Mouse (Mus musculus) heart, adult 8-10 months (tissue): ENCODE measurements around the gene Ppm1h. TPM values are rescaled to one million over a fixed set of nuclear protein-coding genes. Genes with fewer than 3 reads are reported as not detected.

Experiments used
- DNase-seq: peaks from one replicate; pipeline ENCODE4 v3.0.0; 2022; ENCODE audit warnings: low spot score
- total RNA-seq, 4 experiments: library from RNA; stranded (reverse); gene quantifications; 2 replicates each; pipeline ENCODE4 v1.2.4; 2022

Ppm1h gene
- total RNA-seq: 1 to 10 TPM; 6.8 to 9.4 (median 7.2) TPM

DNA sequence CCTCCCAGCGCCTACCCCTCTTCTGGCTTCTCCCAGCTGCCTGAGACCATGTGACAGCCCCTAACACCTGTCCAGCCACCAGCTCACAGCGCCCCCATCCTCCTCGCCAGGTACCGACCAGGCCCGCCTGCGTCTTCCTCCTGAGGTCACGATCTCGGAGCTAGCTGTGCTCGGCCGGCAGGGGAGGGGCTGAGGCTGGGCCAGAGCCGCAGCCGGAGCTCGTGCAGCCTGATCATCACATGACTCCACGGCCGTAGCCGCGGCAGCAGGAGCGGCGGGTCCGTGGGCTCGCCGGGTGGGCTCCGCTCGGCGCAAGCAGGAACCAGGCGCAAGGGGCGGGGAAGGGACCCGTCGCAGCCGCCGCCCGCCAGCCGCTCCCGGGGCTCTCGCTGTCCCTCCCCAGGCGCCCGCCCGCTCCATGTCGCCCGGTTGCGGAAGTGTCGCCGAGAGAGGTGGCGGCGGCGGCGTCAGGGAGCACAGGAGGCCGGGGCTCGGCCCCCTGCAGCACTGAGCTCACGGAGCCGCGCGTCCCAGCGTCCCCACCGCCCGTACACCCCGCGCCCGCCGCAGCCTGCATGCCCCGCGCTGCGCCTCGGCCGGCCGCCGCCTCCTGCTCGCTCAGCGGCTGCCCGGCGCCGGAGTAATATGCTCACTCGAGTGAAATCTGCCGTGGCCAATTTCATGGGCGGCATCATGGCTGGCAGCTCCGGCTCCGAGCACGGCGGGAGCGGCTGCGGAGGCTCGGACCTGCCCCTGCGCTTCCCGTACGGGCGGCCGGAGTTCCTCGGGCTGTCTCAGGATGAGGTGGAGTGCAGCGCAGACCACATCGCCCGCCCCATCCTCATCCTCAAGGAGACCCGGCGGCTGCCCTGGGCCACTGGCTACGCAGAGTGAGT is at the start of gene Ppm1h:
Gene Ppm1h (plus strand): TSS at position 222 of the 896 bp plus-strand sequence.
- peak; percentile 71 for DNase-seq

DNA sequence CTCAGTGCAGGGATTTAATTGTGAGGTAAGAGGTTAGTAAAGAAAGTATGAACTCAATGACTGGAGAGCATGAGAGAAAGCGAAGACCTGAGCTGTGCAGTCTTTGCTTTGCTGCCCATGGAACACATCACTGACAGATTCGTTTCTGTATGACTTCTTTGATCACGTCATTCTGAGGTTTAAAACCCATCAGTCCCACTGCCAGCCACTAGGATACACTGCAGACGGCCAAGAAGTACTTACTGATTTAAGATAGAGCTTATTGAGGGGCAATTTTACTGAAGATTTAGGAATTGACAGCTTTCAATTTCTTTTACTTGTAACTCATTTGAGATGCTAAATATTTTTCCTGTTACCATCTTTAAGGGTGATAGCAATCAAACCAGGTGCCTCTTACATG is 49.6 kb upstream of the Ppm1h start:
- no peak for DNase-seq

DNA sequence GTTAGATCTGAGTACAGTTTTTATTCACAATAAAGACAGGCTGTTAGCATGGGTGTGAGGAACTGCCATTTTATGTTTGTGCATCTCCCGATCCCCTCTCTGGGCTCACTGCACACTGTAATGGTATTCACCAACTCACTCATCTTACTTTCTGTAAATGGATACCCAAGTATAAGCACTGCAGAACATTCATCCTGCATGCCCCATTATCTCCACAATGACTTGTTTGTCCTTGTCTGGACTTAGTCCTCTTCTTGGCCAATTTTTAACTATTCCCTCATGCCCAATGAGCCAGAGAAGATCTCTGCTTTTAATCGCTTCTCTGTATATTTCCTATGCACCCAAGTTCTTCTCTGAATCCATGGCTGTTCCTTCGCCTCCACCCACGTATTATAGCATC is 38.7 kb upstream of the Ppm1h start:
- no peak for DNase-seq

DNA sequence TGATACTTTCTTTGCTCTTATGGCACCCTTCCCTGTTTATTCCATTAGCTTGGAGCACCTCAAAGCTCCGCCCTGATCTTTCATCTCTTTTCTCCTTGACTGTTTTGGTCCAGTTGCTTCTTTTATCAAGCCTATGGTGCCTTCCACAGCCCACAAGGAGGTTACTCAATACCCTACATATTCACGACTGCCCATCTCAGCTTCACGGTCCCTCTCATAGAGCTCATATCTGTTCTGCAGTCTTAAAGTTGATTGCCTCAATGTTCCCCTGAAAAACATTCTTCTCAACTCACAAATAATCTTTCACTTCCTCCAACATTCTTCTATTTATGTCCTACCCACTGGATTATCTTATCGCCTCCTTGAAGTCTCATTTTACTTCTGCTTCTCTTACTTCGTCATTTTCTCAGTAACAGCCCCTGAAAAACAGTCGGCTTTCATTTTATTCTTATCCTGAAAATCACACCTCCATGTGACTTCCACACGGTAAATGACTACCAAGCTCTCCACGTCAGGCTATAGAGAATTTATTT is 37.2 kb upstream of the Ppm1h start:
- DNase-seq: no peak

DNA sequence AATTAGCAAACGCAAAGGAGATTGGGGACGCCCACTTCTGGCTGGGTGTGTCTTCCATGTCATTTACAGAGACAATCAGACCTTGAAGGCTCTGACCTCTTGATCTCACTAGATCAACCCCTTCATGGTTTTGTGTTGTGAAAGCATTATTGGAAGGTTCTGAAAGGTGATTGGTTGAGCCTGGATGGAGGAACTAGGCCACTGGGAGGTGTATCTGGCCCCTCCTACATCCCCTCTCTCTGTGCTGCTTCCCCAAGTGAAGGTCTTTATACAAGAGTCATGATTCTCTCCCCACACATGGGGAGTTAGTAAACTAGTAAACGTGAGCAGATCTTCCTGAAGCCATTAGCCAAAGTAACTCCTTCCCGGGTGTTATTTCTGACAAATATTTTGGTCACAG is 36.4 kb upstream of the Ppm1h start:
- DNase-seq: no peak

DNA sequence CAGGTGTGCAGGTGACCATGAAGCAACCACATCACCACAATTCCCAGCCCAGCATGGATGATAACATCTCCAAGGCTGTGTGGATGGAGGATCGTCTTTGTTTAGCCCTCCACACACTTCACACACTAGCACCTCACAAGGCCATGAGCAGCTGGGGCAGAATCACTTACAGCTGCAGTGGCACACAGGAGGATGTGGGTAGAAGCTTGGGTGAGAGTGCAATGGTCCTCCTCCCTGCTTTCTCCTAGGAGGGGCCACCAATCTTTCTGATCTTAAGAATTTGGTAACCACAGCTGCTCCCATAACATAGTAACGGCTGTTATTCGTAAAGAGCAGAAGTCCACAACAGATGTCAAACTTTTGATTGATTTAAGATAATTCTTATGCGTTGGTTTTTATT is 26.6 kb upstream of the Ppm1h start:
- no peak for DNase-seq

DNA sequence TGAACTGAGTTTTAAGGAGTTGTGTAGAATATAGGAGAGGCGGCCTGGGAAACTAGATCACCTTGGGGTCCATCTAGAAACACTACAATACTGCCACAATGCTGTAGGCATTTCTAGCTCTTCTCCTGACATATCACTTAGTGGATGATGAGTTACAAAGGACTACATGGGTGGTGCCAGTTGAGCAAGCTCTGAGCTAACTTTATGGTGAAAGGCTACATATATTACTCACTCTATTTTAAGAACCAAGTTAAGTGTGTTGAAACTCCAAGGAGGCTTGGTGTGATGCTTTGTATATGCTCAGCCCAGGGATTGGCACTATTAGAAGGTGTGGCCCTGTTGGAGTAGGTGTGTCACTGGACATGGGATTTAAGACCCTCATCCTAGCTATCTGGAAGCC is 26.0 kb upstream of the Ppm1h start:
- no peak for DNase-seq

DNA sequence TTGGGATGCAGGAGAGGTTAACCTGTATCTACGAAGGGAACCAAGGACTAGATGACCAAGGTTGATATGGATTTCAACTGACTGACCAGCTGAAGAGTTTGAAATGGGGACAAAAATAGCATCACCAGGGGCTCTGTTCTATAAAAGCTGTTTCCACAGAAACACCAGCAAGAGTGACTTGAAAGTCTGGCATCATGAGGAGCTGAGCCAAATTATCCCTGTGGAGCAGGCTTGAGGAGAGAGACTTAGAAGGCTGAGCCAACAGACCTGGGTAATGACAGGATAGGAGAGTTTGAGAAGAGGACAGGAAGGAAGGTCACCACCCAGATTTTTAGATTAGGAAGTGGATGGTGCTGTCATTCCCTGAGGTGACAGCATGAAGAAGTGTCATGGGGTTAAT is 12.9 kb upstream of the Ppm1h start:
- no peak for DNase-seq

DNA sequence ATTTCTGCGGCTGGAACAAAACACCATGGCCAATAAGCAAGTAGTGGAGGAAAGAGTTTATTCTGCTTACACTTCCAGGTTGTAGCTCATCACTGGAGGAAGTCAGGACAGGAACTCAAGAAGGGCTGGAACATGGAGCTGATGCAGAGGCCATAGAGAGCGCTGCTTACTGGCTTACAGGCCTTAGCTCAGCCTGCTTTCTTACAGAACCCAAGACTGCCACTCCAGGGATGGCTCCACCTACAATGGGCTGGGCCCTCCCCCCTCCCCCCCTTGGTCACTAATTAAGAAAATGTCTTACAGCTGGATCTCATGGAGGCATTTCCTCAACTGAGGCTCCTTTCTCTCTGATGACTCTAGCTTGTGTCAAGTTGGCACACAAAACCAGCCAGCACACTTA is 7.3 kb upstream of the Ppm1h start:
- DNase-seq: no peak

DNA sequence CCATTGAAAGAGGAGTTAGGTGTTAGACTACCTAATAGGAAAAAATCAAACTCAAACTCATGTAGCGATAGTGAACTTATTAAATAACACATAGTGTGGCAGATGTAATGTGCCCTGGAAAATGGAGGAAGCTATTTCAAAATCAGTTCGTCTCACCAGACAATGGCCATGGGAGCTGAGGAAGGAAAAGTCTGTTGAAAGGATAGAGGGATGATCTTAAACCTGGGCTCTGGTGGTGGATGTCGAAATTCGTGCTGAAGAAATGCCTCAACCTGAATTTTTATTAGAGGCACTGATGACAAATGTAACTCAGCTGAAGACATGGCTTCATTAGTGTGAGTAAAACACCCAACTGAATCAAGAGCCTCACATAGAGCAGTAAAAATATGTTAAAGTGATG is 6.5 kb upstream of the Ppm1h start:
- no peak for DNase-seq

DNA sequence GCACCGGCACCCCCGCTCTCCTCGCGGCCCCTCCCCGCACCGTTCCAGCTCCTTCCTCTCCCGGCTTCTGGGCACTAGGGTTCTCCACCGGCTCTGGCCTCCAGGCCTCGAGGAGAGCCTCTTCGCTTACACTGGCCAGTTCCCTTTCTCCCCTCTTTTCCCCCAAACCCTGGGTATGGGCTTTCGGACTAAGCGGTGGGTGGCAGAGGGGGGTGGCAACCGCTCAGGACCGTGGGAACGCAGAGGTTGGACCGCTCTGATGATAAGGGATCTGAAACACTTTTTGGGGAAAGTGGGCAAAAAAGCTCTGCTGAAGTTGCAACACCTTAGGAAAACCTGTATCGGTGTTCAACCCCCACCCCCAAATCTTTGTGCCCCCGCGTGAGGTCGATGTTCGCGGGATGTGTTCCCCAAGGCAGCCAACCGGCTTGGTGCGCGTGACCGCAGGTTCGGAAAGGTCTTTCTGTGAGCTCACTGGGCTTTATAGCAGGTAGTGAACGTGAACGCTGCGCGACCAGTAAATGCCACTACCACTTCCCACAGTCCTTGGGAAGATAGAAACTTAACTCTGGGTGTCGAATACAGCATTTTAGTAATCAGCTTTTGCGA is 979 bp downstream of the Ppm1h start:
- DNase-seq: peak; percentile 49

DNA sequence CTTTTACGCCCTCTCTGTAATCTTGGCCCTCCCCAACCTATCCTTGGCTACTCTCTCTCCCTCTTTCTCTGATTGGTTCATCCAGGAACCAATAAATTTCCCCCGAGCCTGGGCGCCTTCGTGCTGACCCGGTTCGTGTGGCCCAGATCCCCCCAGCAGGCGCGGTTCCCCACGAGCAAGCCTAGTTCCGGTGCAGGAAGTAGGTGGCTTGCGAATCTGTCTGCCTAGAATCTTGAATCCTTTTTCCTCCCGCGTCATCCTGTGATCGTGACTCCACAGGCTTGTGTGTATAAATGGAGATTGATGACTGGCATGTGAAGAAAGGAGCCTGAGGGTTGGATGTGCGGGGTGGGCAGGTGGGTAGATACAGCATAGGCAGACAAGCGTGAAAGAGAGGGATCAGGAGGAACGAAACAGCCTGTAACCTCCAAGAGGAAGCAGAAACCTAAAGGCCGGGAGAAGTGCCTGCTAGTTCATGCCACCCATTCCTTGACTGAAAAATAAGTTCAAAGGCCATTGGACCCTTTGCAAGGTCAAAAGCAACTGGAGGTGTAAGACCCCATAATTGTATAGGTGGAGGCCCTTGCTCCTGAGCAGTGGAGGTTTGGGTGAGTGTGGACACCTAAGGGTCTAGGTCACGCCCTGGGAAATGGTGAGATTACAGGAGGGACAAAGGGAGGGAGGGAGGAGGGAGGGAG is 2.0 kb downstream of the Ppm1h start:
- DNase-seq: peak; percentile 15

DNA sequence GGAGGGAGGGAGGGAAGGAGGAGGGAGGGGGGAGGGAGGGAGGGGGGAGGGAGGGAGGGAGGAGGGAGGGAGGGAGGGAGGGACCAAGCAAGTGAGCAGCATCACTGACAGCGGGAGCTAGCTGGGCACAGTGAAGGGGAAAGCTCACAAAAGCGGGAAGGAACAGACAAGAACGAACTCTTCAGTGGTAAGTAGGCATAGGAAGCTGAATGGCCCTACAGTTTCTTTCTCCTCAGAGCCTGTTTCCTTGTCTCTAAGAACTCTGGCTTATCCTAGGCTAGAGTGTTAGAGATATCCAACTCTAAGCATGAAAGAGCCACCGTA is 2.5 kb downstream of the Ppm1h start:
- DNase-seq: no peak

DNA sequence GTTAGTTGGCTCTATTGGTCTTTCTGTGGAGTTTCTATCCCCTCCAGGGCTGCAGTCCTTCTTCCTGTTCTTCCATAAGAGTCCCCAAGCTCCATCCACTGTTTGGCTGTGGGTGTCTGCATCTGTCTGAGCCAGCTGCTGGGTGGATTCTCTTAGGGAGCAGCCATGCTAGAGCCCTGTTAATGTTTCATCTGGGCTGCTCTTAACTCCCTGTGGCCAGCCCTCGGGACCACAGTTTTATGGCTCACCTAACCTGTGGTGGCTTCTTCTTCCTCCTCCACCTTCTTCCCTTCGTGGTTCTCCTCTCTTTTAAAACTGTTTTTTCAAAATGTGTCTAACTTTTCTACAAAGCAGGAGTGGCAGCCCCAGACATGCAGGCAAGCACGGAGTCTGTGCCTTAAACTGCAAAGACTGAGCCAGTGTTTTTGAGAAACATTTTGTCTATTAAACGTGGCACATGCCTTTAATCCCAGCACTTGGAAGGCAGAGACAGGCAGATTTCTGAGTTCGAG is 5.3 kb downstream of the Ppm1h start:
- DNase-seq: no peak

DNA sequence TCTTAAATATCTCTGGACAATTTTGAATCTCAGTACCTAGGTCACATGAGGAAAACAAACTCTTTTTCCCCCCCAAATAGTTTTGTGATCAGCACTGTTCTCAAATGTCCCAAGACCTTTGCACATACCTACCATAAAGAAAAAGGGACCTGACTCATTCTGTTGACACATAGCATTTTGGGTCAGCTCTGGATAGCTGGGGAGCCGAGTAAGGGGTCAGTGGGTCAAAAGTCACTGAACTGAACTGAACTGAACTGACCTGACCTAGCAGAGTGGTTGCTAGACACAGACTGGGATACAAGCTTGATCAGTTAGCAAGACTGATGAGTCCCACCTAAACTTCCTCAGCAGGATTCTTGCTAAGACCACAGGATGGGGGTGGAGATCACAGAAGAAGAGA is 6.7 kb downstream of the Ppm1h start:
- no peak for DNase-seq

DNA sequence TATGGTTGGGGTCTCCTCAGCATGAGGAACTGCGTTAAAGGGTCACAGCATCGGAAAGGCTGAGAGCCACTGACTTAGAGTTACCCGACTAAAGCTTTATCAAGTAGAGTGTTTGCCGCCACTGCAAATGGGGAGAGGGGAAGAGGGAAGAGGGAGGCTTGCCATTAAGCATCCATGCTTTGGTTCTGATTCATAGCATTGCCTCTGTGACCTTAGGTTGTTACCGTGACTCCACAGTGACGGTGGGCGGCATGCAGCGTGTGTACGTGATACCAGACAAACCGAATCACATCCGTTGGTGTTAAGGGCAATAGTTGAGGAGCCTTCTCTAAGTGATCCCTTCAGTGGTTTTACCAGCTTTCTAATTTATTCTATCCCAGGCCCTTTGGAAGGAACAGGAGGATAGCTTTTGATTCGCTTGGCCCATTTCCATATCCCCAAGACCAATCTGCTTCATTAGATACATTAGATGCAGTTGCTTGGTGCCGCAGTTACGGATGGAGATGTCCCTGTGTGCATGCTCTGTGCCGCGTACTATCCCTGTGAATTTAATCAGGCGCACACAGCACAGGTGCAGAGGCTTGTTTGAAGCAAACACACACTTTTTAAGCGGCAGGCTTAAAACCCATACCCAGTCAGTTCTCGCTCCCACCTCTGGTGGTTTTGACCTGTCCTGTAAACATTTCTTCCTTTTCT is 7.4 kb downstream of the Ppm1h start:
- DNase-seq: no peak

DNA sequence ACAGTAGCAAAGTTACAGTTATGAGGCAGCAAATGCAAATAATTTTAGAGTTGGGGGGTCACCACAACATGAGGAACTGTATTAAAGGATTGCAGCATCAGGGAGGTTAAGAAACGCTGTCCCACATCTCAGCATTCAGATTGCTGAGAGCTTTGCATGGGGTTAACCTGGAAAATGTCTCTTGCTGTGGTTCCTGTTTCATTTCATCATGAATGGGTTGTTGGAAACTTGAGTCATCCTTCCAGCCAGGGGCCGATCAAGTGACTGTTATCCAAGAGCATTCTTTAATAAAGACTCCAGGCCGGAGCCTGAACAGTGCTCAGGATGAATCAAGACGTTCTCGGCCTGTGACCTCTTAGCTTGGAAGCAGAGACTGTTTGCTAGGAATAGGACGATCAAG is 12.1 kb downstream of the Ppm1h start:
- no peak for DNase-seq

DNA sequence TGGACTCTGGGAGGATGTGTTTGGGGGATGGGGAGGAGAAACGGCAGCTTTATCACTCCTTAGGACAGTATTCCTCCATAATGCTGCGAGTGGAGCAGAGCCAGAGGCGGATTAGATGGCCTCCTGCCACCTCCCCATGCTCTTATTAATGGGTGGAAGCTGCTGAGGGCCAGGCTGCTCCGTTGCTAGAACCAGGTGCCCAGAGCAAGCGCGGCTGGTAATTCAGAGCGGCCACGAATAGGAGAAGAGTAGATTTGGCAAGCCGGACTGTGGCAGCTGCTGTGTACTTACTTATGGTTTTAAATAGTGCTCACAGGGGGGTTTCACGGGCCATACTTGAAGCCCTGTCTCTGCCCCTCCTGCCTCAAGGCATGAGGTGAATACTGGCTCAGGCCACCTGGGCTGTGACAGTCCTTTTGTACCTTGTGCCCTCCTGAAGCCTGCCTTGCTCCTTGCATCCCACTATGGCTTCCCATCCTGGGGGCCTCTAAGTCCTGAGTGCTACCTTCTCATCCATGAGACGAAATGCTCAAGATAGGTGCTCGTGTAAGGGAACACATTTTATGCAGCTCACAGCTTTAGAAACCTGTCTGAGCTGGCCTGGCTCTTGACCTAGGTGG is 14.7 kb downstream of the Ppm1h start:
- no peak for DNase-seq

DNA sequence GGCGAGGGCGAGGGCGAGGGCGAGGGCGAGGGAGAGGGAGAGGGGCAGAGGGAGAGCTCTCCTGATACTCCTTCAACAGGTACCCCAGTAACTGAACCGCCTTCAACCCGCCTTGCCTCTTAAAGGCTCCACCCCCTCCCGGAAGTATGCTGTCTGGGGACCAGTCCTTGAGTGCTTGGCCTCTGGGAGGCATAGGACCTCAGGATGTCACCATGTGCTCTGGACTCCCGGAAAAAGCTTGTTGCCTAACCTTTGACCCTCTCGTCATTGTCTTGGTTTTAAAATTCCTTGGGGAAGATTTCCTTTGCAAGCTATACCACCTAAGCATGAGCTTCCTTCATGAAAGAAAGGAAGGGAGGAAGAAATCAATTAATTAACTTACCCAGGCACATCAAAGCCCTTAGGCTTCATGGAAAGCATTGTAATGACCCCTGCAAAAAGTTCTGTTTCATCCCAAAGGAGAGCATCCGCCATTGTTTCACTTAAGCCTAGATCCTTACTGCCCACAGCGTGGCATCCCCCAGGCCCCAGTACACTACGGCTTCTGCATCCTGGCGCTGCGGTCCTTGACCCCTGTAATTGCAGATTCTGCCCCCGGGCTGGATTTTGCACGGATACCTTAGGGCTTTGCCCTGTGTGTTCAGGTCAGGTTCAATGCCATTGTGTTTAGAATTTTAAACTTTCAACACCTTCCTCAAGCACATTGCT is 15.5 kb downstream of the Ppm1h start:
- DNase-seq: no peak

DNA sequence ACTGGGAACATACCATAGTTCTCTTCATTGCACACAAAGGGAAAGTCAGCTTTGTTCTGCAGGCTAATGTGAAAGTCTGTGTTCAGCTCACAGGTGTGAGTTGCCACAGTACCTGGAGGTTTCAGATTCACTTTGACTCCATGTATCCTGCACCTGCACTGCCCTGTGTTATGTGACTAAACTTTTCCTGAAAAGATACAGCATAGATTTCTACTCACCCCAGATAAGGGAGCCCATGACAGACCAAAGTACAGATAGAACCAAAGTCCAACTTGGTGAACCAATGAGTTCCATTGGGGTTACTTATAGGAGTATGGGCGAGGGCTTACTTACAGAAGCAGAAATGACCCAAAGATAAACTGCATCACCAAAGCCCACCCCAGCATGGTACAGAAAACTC is 17.8 kb downstream of the Ppm1h start:
- DNase-seq: no peak

DNA sequence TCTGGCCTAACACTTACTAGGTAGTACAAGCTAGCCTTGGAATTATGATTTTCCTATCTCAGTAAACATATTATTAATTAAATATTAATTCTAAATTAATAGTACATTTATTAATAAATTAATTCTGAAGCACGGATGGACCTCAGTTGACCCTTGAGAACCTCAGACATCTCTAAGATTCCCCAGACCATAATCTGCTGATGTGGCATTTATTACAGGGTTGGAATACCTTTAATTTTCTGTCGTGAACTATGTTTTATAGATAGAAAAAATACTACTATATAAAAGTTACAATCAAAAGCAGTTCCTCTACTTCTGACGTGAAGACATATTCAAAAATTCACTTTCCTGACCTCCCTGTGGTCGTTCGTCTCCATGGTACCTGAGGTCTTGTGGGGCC is 19.8 kb downstream of the Ppm1h start:
- no peak for DNase-seq
